Mouse (Mus musculus) forebrain, embryonic 14.5 days (tissue): ENCODE data around the gene Pamr1. TPM values are rescaled to one million over a fixed set of nuclear protein-coding genes. Genes with fewer than 3 reads are reported as not detected.

Experiments
- ATAC-seq: fragments of 200-750 bp; cut with Nextera tagmentation; 2 replicates; pipeline ENCODE4 v1.8.0; 2017; ENCODE audit warnings: mild to moderate bottlenecking, moderate library complexity
- DNase-seq: peaks from one replicate; pipeline ENCODE4 v3.0.0-alpha.2; 2015; ENCODE audit warnings: low spot score
- H3K27ac ChIP-seq: fragments of 300-500 bp; sonication (generic); 2 replicates; pipeline ENCODE4 v1.5.1; 2014; ENCODE audit warnings: low read depth, mild to moderate bottlenecking, control low read depth, low read length, moderate library complexity
- H3K27me3 ChIP-seq: fragments of 300-500 bp; sonication (generic); replicated peaks from 2 replicates; pipeline ENCODE4 v1.6.1; 2014; ENCODE audit warnings: low read length, control low read depth, mixed read lengths; ENCODE audit not compliant: control insufficient read depth, insufficient read depth
- H3K36me3 ChIP-seq: fragments of 300-500 bp; sonication (generic); 2 replicates; pipeline ENCODE4 v1.6.1; 2014; ENCODE audit warnings: low read length, control low read depth; ENCODE audit not compliant: control insufficient read depth, insufficient read depth
- H3K4me1 ChIP-seq: fragments of 300-500 bp; sonication (generic); 2 replicates; pipeline ENCODE4 v1.6.1; 2014; ENCODE audit warnings: antibody characterized with exemption, low read length, control low read depth; ENCODE audit not compliant: control insufficient read depth, insufficient read depth
- H3K4me2 ChIP-seq: fragments of 300-500 bp; sonication (generic); 2 replicates; pipeline ENCODE4 v1.6.1; 2014; ENCODE audit warnings: mild to moderate bottlenecking, control low read depth, low read length
- H3K4me3 ChIP-seq: fragments of 300-500 bp; sonication (generic); 2 replicates; pipeline ENCODE4 v1.5.1; 2014; ENCODE audit warnings: low read depth, low read length, control low read depth
- H3K9ac ChIP-seq: fragments of 300-500 bp; sonication (generic); 2 replicates; pipeline ENCODE4 v1.6.1; 2014; ENCODE audit warnings: mild to moderate bottlenecking, low read length, control low read depth, moderate library complexity
- H3K9me3 ChIP-seq: fragments of 300-500 bp; sonication (generic); replicated peaks from 2 replicates; pipeline ENCODE4 v1.6.1; 2016; ENCODE audit warnings: low read length, control low read depth, mixed read lengths; ENCODE audit not compliant: control insufficient read depth
- WGBS: fragments of 180-500 bp; shearing (Covaris S2); extraction: QIAGEN DNeasy Blood & Tissue Kit; methylation state at CpG from one replicate; pipeline ENCODE4 v1.1.7; 2014; 5-methylcytosine and 5-hydroxymethylcytosine counted together
- polyA plus RNA-seq: library from polyadenylated mRNA; unstranded; fragments of >200 nt; fragmentation: Nextera tagmentation; extraction: Ambion mirVana; gene quantifications from 2 replicates; pipeline ENCODE4 v1.2.1, GENCODE M21; 2014

The Pamr1 gene
- polyA plus RNA-seq, 1 experiment from 2014 or later, result 1.5 TPM

GRCm38 (mm10) chr2:102638690-102639089 lies 88.9 kb downstream of the Pamr1 start:
- 16% methylated on average over 2 of the region's 2 CpGs for WGBS

GRCm38 (mm10) chr2:102648845-102649500 lies 99.2 kb downstream of the Pamr1 start:
- 85% methylated on average over 10 of the region's 10 CpGs for WGBS
- DNase-seq, result peak; percentile 33
- ATAC-seq, result no peak
- Histone ChIP-seq H3K9ac (no peak overlapping the region), H3K4me3 (no peak overlapping the region), H3K27me3 (no peaks in the 10 kb centered on the region), H3K4me2 (no peak overlapping the region), H3K27ac (no peak overlapping the region), H3K9me3 (no peaks in the 10 kb centered on the region), H3K36me3 (no peaks in the 10 kb centered on the region), H3K4me1 (no peaks in the 10 kb centered on the region)

More at GRCm38 (mm10) chr2:102638690-102639089, 88.9 kb downstream of the Pamr1 start:
- no peak overlapping the region for H3K4me2 ChIP-seq
- H3K4me1 ChIP-seq, result peaks cover 4% of the 10 kb centered on the region
- H3K4me3 ChIP-seq, result no peak overlapping the region
- H3K36me3 ChIP-seq, result no peaks in the 10 kb centered on the region
- no peaks in the 10 kb centered on the region for H3K27me3 ChIP-seq
- no peak overlapping the region for H3K9ac ChIP-seq
- no peaks in the 10 kb centered on the region for H3K9me3 ChIP-seq
- DNase-seq, result peak; percentile 52
- H3K27ac ChIP-seq, result no peak overlapping the region
- peak; percentile 44; the same call in 1 of the 2 replicates for ATAC-seq

- ATAC-seq (no peak), DNase-seq (no peak)
- no peak overlapping the region for H3K27ac ChIP-seq
- no peaks in the 10 kb centered on the region for H3K36me3 ChIP-seq
- no peak overlapping the region for H3K9ac ChIP-seq
- H3K4me2 ChIP-seq, result no peak overlapping the region
- 78% methylated on average over 4 of the region's 4 CpGs for WGBS
- H3K4me3 ChIP-seq, result no peak overlapping the region
- H3K27me3 ChIP-seq, result no peaks in the 10 kb centered on the region
- H3K4me1 ChIP-seq, result no peaks in the 10 kb centered on the region
- H3K9me3 ChIP-seq, result no peaks in the 10 kb centered on the region
These were observed 100.5 kb downstream of the Pamr1 start for GRCm38 (mm10) chr2:102650322-102650721.

- Histone ChIP-seq H3K27ac (peak overlapping the region; percentile 4; the same call in 1 of the 2 replicates), H3K4me3 (no peak overlapping the region), H3K4me2 (no peak overlapping the region), H3K27me3 (no peaks in the 10 kb centered on the region), H3K9me3 (no peaks in the 10 kb centered on the region), H3K9ac (no peak overlapping the region), H3K36me3 (no peaks in the 10 kb centered on the region), H3K4me1 (peaks cover 16% of the 10 kb centered on the region; the same call in 1 of the 2 replicates)
- DNase-seq, result peak; percentile 68
- ATAC-seq, result no peak
- 24% methylated on average over 8 of the region's 8 CpGs for WGBS
These were observed 106.3 kb downstream of the Pamr1 start for GRCm38 (mm10) chr2:102655966-102656725.

GRCm38 (mm10) chr2:102657726-102658125 lies 107.9 kb downstream of the Pamr1 start:
- H3K27me3 ChIP-seq, result no peaks in the 10 kb centered on the region
- WGBS, result 8% methylated on average over 7 of the region's 7 CpGs
- no peaks in the 10 kb centered on the region for H3K36me3 ChIP-seq
- peak overlapping the region; percentile 70; the same call in 1 of the 2 replicates for H3K4me3 ChIP-seq
- no peaks in the 10 kb centered on the region for H3K9me3 ChIP-seq
- no peak overlapping the region for H3K9ac ChIP-seq
- DNase-seq, result peak; percentile 60
- peaks cover 28% of the 10 kb centered on the region for H3K4me1 ChIP-seq
- H3K4me2 ChIP-seq, result peak overlapping the region; percentile 89
- peak; percentile 24; the same call in 1 of the 2 replicates for ATAC-seq
- peak overlapping the region; percentile 87 for H3K27ac ChIP-seq

- H3K4me2 ChIP-seq, result peak within 1 kb of the TSS; percentile 89
- WGBS, result under 1% methylated on average over 20 of the region's 20 CpGs
- no peak for DNase-seq
- no peaks in the 10 kb centered on the region for H3K36me3 ChIP-seq
- ATAC-seq, result peak; percentile 25
- H3K9me3 ChIP-seq, result no peaks in the 10 kb centered on the region
- H3K4me3 ChIP-seq, result peak within 1 kb of the TSS; percentile 70
- peaks cover 33% of the 10 kb centered on the region for H3K4me1 ChIP-seq
- H3K9ac ChIP-seq, result peak within 1 kb of the TSS; percentile 82
- H3K27ac ChIP-seq, result peak within 1 kb of the TSS; percentile 87
- no peaks in the 10 kb centered on the region for H3K27me3 ChIP-seq
These were observed 108.4 kb downstream of the Pamr1 start, which contains the start of gene Slc1a2 for GRCm38 (mm10) chr2:102658163-102658660. Slc1a2 (plus strand) TSS chr2:102658659.

GRCm38 (mm10) chr2:102658661-102659520 lies 109.1 kb downstream of the Pamr1 start:
- peak overlapping the region; percentile 87 for H3K27ac ChIP-seq
- under 1% methylated on average over 62 of the region's 80 CpGs for WGBS
- ATAC-seq, result peak; percentile 83
- peak overlapping the region; percentile 70 for H3K4me3 ChIP-seq
- no peaks in the 10 kb centered on the region for H3K36me3 ChIP-seq
- DNase-seq, result peak; percentile 77
- peaks cover 40% of the 10 kb centered on the region for H3K4me1 ChIP-seq
- peak overlapping the region; percentile 89 for H3K4me2 ChIP-seq
- H3K27me3 ChIP-seq, result no peaks in the 10 kb centered on the region
- H3K9ac ChIP-seq, result peak overlapping the region; percentile 82
- H3K9me3 ChIP-seq, result no peaks in the 10 kb centered on the region

- peak; percentile 35; the same call in 1 of the 2 replicates for ATAC-seq
These were observed 109.7 kb downstream of the Pamr1 start for GRCm38 (mm10) chr2:102659521-102659830.

More at GRCm38 (mm10) chr2:102659521-102659830, 109.7 kb downstream of the Pamr1 start:
- peak overlapping the region; percentile 82 for H3K9ac ChIP-seq
- peak overlapping the region; percentile 89 for H3K4me2 ChIP-seq
- no peaks in the 10 kb centered on the region for H3K27me3 ChIP-seq
- peak overlapping the region; percentile 87; the same call in 1 of the 2 replicates for H3K27ac ChIP-seq
- DNase-seq, result no peak
- H3K36me3 ChIP-seq, result no peaks in the 10 kb centered on the region
- peak overlapping the region; percentile 70 for H3K4me3 ChIP-seq
- 1% methylated on average over 10 of the region's 10 CpGs for WGBS
- H3K4me1 ChIP-seq, result peaks cover 43% of the 10 kb centered on the region
- H3K9me3 ChIP-seq, result no peaks in the 10 kb centered on the region
